Mouse (Mus musculus): ENCODE measurements around the gene Lrrc4c. TPM values are rescaled to one million over a fixed set of nuclear protein-coding genes. Genes with fewer than 3 reads are reported as not detected.

The Lrrc4c gene
- polyA plus RNA-seq, 1 experiment, result 0.25 TPM

GRCm38 (mm10) chr2:97151626-97152194 is 833.7 kb downstream of the Lrrc4c start:
- no peak for DNase-seq (ENCODE audit: low read depth, low spot score)

GRCm38 (mm10) chr2:97165745-97166144 is 847.8 kb downstream of the Lrrc4c start:
- DNase-seq (ENCODE audit: low read depth, low spot score), result no peak
- 80% methylated on average over 2 of the region's 2 CpGs for WGBS

More at GRCm38 (mm10) chr2:97151626-97152194, 833.7 kb downstream of the Lrrc4c start:
- WGBS, result 90% methylated on average over 3 of the region's 3 CpGs

- WGBS, result 71% methylated on average over 4 of the region's 4 CpGs
- DNase-seq (ENCODE audit: low read depth, low spot score), result no peak
Measured at GRCm38 (mm10) chr2:97178399-97178798, 860.4 kb downstream of the Lrrc4c start.

GRCm38 (mm10) chr2:97196968-97197606 is 879.1 kb downstream of the Lrrc4c start:
- DNase-seq (ENCODE audit: low read depth, low spot score), result no peak
- WGBS, result 78% methylated on average over 4 of the region's 4 CpGs

- 78% methylated on average over 3 of the region's 3 CpGs for WGBS
- no peak for DNase-seq (ENCODE audit: low read depth, low spot score)
Measured at GRCm38 (mm10) chr2:97232966-97233365, 915.0 kb downstream of the Lrrc4c start.

- no peak for DNase-seq (ENCODE audit: low read depth, low spot score)
- WGBS, result 64% methylated on average over 1 of the region's 1 CpGs
Measured at GRCm38 (mm10) chr2:97234074-97234473, 916.1 kb downstream of the Lrrc4c start.

- no peak for DNase-seq (ENCODE audit: low read depth, low spot score)
- WGBS, result 53% methylated on average over 2 of the region's 2 CpGs
Measured at GRCm38 (mm10) chr2:97274651-97275050, 956.7 kb downstream of the Lrrc4c start.

- DNase-seq (ENCODE audit: low read depth, low spot score), result no peak
Measured at GRCm38 (mm10) chr2:97284986-97285385, 967.0 kb downstream of the Lrrc4c start.

- 80% methylated on average over 3 of the region's 3 CpGs for WGBS
- no peak for DNase-seq (ENCODE audit: low read depth, low spot score)
Measured at GRCm38 (mm10) chr2:97294216-97294615, 976.2 kb downstream of the Lrrc4c start.

GRCm38 (mm10) chr2:97299704-97300103 is 981.7 kb downstream of the Lrrc4c start:
- DNase-seq (ENCODE audit: low read depth, low spot score), result no peak
- WGBS, result 56% methylated on average over 2 of the region's 2 CpGs

- no peak for DNase-seq (ENCODE audit: low read depth, low spot score)
- 53% methylated on average over 1 of the region's 1 CpGs for WGBS
Measured at GRCm38 (mm10) chr2:97318008-97318407, 1000.0 kb downstream of the Lrrc4c start.

GRCm38 (mm10) chr2:97318536-97318935 is 1000.6 kb downstream of the Lrrc4c start:
- WGBS, result 91% methylated on average over 1 of the region's 1 CpGs
- no peak for DNase-seq (ENCODE audit: low read depth, low spot score)

GRCm38 (mm10) chr2:97332084-97332682 is 1014.2 kb downstream of the Lrrc4c start:
- DNase-seq (ENCODE audit: low read depth, low spot score), result no peak
- 54% methylated on average over 1 of the region's 1 CpGs for WGBS

- DNase-seq (ENCODE audit: low read depth, low spot score), result no peak
- WGBS, result 79% methylated on average over 4 of the region's 4 CpGs
Measured at GRCm38 (mm10) chr2:97339627-97340026, 1021.7 kb downstream of the Lrrc4c start.

GRCm38 (mm10) chr2:97361235-97361634 is 1043.3 kb downstream of the Lrrc4c start:
- 73% methylated on average over 2 of the region's 2 CpGs for WGBS
- DNase-seq (ENCODE audit: low read depth, low spot score), result no peak

GRCm38 (mm10) chr2:97369978-97370377 is 1052.0 kb downstream of the Lrrc4c start:
- no peak for DNase-seq (ENCODE audit: low read depth, low spot score)
- WGBS, result 50% methylated on average over 3 of the region's 3 CpGs

- no peak for DNase-seq (ENCODE audit: low read depth, low spot score)
- WGBS, result 73% methylated on average over 3 of the region's 3 CpGs
Measured at GRCm38 (mm10) chr2:97391437-97391836, 1073.5 kb downstream of the Lrrc4c start.

- no peak for DNase-seq (ENCODE audit: low read depth, low spot score)
- 72% methylated on average over 2 of the region's 2 CpGs for WGBS
Measured at GRCm38 (mm10) chr2:97391876-97392275, 1073.9 kb downstream of the Lrrc4c start.

GRCm38 (mm10) chr2:97413066-97413465 is 1095.1 kb downstream of the Lrrc4c start:
- 52% methylated on average over 1 of the region's 1 CpGs for WGBS
- DNase-seq (ENCODE audit: low read depth, low spot score), result no peak

- DNase-seq (ENCODE audit: low read depth, low spot score), result no peak
- 70% methylated on average over 8 of the region's 8 CpGs for WGBS
Measured at GRCm38 (mm10) chr2:97414416-97415362, 1096.7 kb downstream of the Lrrc4c start.

Measured in large intestine, adult 2 months (tissue).